Mouse (Mus musculus) hindbrain, embryonic 14.5 days (tissue): Measurements from ENCODE around the gene Slc25a45. TPM values are rescaled to one million over a fixed set of nuclear protein-coding genes. Genes with fewer than 3 reads are reported as not detected.

ENCODE experiments used
- ATAC-seq: fragments of 200-750 bp; cut with Nextera tagmentation; 2 replicates; pipeline ENCODE4 v1.8.0; 2017; ENCODE audit warnings: moderate number of reproducible peaks, mild to moderate bottlenecking, moderate TSS enrichment, moderate library complexity; ENCODE audit not compliant: low FRiP score
- DNase-seq: peaks from one replicate; pipeline ENCODE4 v3.0.0-alpha.2; 2015; ENCODE audit warnings: low spot score
- H3K27ac ChIP-seq: fragments of 300-500 bp; sonication (generic); 2 replicates; pipeline ENCODE4 v1.5.1; 2014; ENCODE audit warnings: mild to moderate bottlenecking, moderate library complexity
- H3K27me3 ChIP-seq: fragments of 300-500 bp; sonication (generic); 2 replicates; pipeline ENCODE4 v1.6.1; 2014; ENCODE audit warnings: mild to moderate bottlenecking, low read length, mixed read lengths; ENCODE audit not compliant: control insufficient read depth, insufficient read depth
- H3K36me3 ChIP-seq: fragments of 300-500 bp; sonication (generic); replicated peaks from 2 replicates; pipeline ENCODE4 v1.6.1; 2014; ENCODE audit not compliant: control insufficient read depth, insufficient read depth
- H3K4me1 ChIP-seq: fragments of 300-500 bp; sonication (generic); replicated peaks from 2 replicates; pipeline ENCODE4 v1.6.1; 2014; ENCODE audit warnings: antibody characterized with exemption, low read length, mixed read lengths; ENCODE audit not compliant: control insufficient read depth, insufficient read depth
- H3K4me2 ChIP-seq: fragments of 300-500 bp; sonication (generic); replicated peaks from 2 replicates; pipeline ENCODE4 v1.6.1; 2014; ENCODE audit warnings: mild to moderate bottlenecking, moderate library complexity
- H3K4me3 ChIP-seq: fragments of 300-500 bp; sonication (generic); replicated peaks from 2 replicates; pipeline ENCODE4 v1.5.1; 2014; ENCODE audit warnings: mild to moderate bottlenecking, low read length
- H3K9ac ChIP-seq: fragments of 300-500 bp; sonication (generic); 2 replicates; pipeline ENCODE4 v1.6.1; 2014
- H3K9me3 ChIP-seq: fragments of 300-500 bp; sonication (generic); 2 replicates; pipeline ENCODE4 v1.6.1; 2016; ENCODE audit warnings: low read length; ENCODE audit not compliant: control insufficient read depth
- WGBS: fragments of 180-500 bp; shearing (Covaris S2); extraction: QIAGEN DNeasy Blood & Tissue Kit; methylation state at CpG from one replicate; pipeline ENCODE4 v1.1.7; 2014; 5-methylcytosine and 5-hydroxymethylcytosine counted together
- polyA plus RNA-seq: library from polyadenylated mRNA; unstranded; fragments of >200 nt; fragmentation: Nextera tagmentation; extraction: Ambion mirVana; gene quantifications from 2 replicates; pipeline ENCODE4 v1.2.1, GENCODE M21; 2014

The Slc25a45 gene
- polyA plus RNA-seq, 1 experiment from 2014 or later = 1.5 TPM

DNA sequence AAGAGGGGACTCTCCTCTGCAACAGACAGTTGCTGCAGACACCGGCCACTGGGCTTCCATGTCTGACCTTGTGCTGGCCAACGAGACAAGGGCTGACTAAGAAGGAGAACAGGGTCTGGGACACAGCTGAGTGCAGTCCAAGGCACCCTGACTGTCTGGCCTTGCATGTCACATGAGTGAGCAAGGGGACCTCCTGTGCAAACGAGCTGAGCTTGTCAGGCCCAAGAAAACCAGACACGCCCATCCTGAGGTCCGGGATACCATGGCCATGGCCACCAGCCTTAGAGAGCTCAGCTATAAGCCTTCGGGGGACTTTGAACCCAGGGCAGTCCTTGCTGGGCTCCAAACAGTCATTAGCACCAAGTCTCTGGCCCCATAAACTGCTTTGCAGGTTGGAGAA is 9.5 kb upstream of the Slc25a45 start:
- ATAC-seq (no peak), DNase-seq (no peak)
- Histone ChIP-seq H3K4me3 (no peak overlapping the region), H3K36me3 (peaks cover 66% of the 10 kb centered on the region), H3K4me1 (peaks cover 7% of the 10 kb centered on the region; the same call in 1 of the 2 replicates), H3K4me2 (no peak overlapping the region), H3K27me3 (no peaks in the 10 kb centered on the region), H3K9me3 (no peaks in the 10 kb centered on the region), H3K9ac (no peak overlapping the region), H3K27ac (no peak overlapping the region)
- 94% methylated on average over 6 of the region's 6 CpGs for WGBS

DNA sequence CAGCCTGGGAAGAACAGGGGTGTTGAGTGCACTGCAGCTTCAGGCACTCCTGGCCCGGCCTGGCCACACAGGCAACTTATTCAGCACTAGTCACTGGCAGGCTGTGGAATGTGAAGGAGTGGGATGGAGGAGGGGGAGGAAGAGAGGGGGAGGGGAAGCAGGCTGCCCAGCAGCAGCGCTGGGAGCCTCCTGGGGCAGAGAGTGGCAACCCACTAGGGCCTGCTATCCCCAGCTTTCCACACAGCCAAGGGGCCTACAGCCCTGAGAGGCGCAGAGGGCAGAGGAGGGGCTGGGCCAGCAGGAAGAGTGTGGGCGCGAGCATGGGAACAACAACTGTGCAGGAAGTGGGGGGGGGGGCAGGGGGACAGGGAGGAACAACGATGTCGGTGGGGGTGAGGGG is 6.3 kb upstream of the Slc25a45 start:
- Histone ChIP-seq H3K27me3 (no peaks in the 10 kb centered on the region), H3K4me2 (peak overlapping the region; percentile 15; the same call in 1 of the 2 replicates), H3K4me3 (no peak overlapping the region), H3K9me3 (no peaks in the 10 kb centered on the region), H3K27ac (peak overlapping the region; percentile 47; the same call in 1 of the 2 replicates), H3K36me3 (peaks cover 35% of the 10 kb centered on the region), H3K9ac (0 out of 2 replicates have a peak overlapping the region, but pooled peaks have one; percentile 8), H3K4me1 (peaks cover 25% of the 10 kb centered on the region; the same call in 1 of the 2 replicates)
- WGBS = 3% methylated on average over 7 of the region's 7 CpGs
- no peak for DNase-seq
- ATAC-seq = 0 out of 2 replicates have a peak, but pooled peaks have one; percentile 21

DNA sequence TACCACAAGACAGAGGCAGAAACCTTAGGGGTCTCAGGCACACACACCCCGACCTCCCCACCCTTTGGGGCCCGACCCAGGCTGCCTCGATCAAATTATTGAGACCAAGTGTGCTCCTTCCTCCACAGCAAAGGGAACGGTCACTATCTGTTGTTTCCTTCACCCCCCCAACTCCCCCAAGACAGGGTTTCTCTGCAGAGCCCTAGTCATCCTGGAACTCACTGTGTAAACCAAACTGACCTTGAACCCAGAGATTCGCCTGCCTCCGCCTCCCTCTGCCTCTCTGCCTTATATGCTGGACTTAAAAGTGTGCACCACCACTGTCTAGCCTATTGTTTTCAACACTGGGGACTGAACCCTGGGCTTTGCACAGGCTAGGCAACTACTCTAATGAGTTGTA is 5.9 kb upstream of the Slc25a45 start:
- no peaks in the 10 kb centered on the region for H3K9me3 ChIP-seq
- H3K4me1 ChIP-seq = peaks cover 25% of the 10 kb centered on the region; the same call in 1 of the 2 replicates
- H3K4me3 ChIP-seq = no peak overlapping the region
- peaks cover 31% of the 10 kb centered on the region for H3K36me3 ChIP-seq
- H3K27me3 ChIP-seq = no peaks in the 10 kb centered on the region
- 63% methylated on average over 6 of the region's 6 CpGs for WGBS
- H3K27ac ChIP-seq = no peak overlapping the region
- DNase-seq = no peak
- no peak overlapping the region for H3K4me2 ChIP-seq
- no peak for ATAC-seq
- H3K9ac ChIP-seq = 0 out of 2 replicates have a peak overlapping the region, but pooled peaks have one; percentile 8

DNA sequence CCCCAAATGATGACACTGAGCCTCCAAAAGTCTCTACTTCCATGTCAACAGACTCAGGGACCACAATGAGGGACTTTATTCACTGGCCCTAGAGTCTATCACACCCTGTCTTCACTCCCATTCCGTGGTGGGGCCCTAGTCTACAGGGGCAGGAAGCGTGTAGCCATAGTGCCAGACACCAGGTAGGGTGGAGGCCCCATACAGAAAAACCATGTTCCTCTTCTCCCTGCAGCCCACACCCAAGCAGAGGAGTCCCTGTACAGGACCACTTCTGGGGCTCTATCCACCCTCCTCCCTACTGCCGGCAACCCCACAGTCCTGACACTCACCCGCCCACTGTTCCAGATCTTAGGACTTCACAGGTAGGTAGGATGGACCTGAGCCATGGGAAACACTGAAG is 5.1 kb upstream of the Slc25a45 start:
- H3K27ac ChIP-seq = no peak overlapping the region
- no peak overlapping the region for H3K4me2 ChIP-seq
- 91% methylated on average over 4 of the region's 4 CpGs for WGBS
- H3K9ac ChIP-seq = no peak overlapping the region
- no peak overlapping the region for H3K4me3 ChIP-seq
- DNase-seq (no peak), ATAC-seq (no peak)
- H3K36me3 ChIP-seq = peaks cover 29% of the 10 kb centered on the region
- no peaks in the 10 kb centered on the region for H3K27me3 ChIP-seq
- H3K9me3 ChIP-seq = no peaks in the 10 kb centered on the region
- peaks cover 25% of the 10 kb centered on the region; the same call in 1 of the 2 replicates for H3K4me1 ChIP-seq

DNA sequence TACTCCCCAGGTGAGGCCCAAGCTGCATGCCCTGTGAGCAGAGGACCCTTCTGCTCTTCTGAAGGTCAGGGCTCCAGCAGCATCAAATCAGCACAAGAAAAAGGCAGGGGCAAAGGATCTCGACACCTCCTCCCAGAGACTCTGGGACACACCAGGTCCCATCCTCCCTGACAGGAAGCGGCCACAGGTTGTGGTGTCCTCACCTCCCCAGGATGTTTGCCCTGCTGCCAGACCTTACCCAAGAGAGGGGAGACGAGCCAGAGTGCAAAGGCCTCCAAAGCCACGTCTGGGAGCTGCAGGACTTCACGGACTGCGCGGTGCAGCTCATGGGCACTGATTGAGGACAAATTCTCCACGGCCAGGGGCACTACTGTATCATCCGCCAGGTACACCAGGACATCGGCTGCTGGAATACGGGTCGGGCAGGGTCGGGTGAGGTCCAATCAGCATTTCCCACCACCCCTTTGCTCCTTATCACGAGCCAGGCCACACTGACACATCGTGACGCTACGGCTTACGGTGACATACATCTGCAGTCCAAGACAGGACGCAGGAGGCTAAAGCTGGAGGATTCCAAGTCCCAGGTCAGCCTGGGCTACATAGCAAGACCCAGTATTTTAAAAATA is 4.6 kb upstream of the Slc25a45 start:
- H3K4me1 ChIP-seq = peaks cover 25% of the 10 kb centered on the region; the same call in 1 of the 2 replicates
- no peak for ATAC-seq
- H3K27me3 ChIP-seq = no peaks in the 10 kb centered on the region
- 91% methylated on average over 19 of the region's 19 CpGs for WGBS
- no peak overlapping the region for H3K4me2 ChIP-seq
- no peak overlapping the region for H3K9ac ChIP-seq
- H3K9me3 ChIP-seq = no peaks in the 10 kb centered on the region
- H3K4me3 ChIP-seq = no peak overlapping the region
- H3K36me3 ChIP-seq = peaks cover 24% of the 10 kb centered on the region
- DNase-seq = no peak
- no peak overlapping the region for H3K27ac ChIP-seq

DNA sequence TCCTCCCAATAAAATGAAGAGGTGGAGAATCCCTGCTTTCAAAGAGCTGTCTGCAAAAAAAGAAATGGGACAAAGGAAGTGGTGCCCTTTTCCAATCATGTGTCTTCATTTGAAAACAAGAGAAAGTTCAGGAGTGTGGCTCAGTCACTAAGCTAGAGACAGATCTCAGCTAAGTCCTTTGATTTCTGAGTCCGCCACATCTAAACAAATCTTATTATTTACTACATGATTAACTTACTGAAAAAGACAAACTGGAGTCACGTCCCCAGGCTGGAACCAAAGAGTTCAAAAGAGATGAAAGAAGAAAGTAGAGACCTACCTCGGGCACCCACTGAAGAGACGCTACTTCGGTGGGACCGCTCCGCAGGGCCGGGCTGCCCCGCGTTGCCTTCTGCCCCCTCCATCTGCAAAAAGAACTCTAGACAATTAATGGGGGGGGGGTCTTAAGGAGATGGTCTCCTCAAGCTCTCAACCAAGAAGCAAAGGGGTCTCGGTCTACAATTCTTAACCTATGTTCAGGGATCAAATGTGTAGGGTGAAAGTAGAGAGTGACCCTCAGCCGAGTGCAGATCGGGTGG is 3.1 kb upstream of the Slc25a45 start:
- 12% methylated on average over 13 of the region's 13 CpGs for WGBS

DNA sequence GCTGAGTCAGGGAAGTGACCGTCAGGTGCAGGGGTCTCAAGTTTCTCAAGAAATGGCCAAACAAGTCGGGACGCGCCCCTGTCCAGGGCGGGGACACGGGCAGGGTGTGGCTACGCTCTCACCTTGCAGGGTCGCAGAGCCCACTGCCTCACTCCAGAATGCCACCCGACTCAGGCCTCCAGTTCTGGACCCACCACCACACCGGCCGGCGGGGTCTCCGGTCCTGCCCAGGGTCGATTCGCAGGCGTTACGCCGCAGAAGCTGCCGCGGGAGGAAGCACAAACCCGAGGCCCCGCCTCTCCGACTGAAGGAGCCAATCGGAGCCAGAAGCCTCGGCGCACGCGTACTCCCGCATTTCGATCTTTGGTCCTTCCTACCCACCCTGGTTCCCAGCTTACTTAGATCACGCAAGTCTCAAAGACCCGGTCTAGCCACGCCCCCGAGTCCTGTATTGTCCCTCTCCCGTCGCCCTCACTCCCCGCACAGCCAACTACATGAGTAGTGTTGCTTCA is 2.6 kb upstream of the Slc25a45 start, which contains the start of gene Frmd8:
Frmd8 (minus strand) TSS at position 306 of the 512 bp plus-strand sequence.
- Histone ChIP-seq H3K4me3 (peak within 1 kb of the TSS; percentile 76), H3K36me3 (0 out of 2 replicates have a peak, but pooled peaks cover 5% of the 10 kb centered on the region), H3K4me1 (peaks cover 25% of the 10 kb centered on the region; the same call in 1 of the 2 replicates), H3K27ac (peak within 1 kb of the TSS; percentile 80), H3K27me3 (no peaks in the 10 kb centered on the region), H3K9ac (peak within 1 kb of the TSS; percentile 83), H3K9me3 (no peaks in the 10 kb centered on the region), H3K4me2 (peak within 1 kb of the TSS; percentile 83)
- ATAC-seq (peak; percentile 90), DNase-seq (peak; percentile 94)
- WGBS = under 1% methylated on average over 35 of the region's 37 CpGs

More for the DNA sequence above, 3.1 kb upstream of the Slc25a45 start:
- Histone ChIP-seq H3K27me3 (no peaks in the 10 kb centered on the region), H3K4me3 (peak overlapping the region; percentile 76), H3K36me3 (peaks cover 10% of the 10 kb centered on the region; the same call in 1 of the 2 replicates), H3K27ac (peak overlapping the region; percentile 80; the same call in 1 of the 2 replicates), H3K9ac (peak overlapping the region; percentile 83), H3K4me1 (peaks cover 25% of the 10 kb centered on the region; the same call in 1 of the 2 replicates), H3K9me3 (no peaks in the 10 kb centered on the region), H3K4me2 (peak overlapping the region; percentile 83)
- ATAC-seq = no peak
- no peak for DNase-seq

DNA sequence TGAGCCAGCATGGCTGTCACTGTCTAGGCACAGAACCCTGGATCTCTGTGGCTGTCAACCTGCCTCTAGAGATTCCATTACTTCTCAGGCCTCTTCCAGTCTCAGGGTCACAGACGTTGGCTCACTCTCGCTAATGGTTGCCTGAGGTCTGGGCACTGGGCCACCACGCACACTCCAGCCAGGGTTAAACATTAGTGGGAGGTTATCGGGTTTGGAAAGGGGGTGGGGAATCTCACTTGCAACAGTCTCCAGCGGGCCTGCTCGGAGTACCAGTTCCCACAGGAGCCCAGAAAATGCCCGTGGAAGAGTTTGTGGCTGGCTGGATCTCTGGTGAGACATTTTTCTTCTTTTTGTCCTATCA is 734 bp downstream of the Slc25a45 start:
- H3K4me3 ChIP-seq = no peak overlapping the region
- no peaks in the 10 kb centered on the region for H3K27me3 ChIP-seq
- no peak overlapping the region for H3K4me2 ChIP-seq
- H3K9ac ChIP-seq = no peak overlapping the region
- H3K36me3 ChIP-seq = no peaks in the 10 kb centered on the region
- no peaks in the 10 kb centered on the region for H3K9me3 ChIP-seq
- H3K27ac ChIP-seq = no peak overlapping the region
- WGBS = 74% methylated on average over 7 of the region's 7 CpGs
- ATAC-seq = no peak
- no peak for DNase-seq
- H3K4me1 ChIP-seq = peaks cover 17% of the 10 kb centered on the region; the same call in 1 of the 2 replicates

DNA sequence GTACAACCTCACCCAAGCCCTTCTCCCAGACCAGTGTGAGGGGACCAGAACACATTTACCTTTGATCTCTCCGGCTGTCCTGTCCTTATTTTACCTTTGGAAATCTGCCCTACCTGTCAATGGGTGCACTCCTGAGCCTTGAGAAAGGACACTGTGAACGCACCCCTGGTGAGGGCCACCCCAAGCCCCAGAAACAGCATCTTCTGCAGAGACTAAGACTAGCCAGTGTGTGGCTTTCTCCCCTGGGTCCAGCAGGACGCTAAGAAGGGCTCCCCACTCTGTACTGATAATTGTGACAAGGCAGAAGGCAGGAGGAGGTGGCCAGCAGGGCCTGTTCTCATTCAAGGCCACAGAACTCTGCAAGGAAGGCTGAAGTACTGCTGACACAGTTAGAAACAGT is 1.3 kb downstream of the Slc25a45 start:
- Histone ChIP-seq H3K27ac (no peak overlapping the region), H3K4me3 (no peak overlapping the region), H3K9ac (no peak overlapping the region), H3K36me3 (no peaks in the 10 kb centered on the region), H3K4me1 (peaks cover 11% of the 10 kb centered on the region; the same call in 1 of the 2 replicates), H3K4me2 (no peak overlapping the region), H3K9me3 (no peaks in the 10 kb centered on the region), H3K27me3 (no peaks in the 10 kb centered on the region)
- ATAC-seq (no peak), DNase-seq (no peak)
- 74% methylated on average over 3 of the region's 3 CpGs for WGBS
